Mouse (Mus musculus) spleen, postnatal 4 days (tissue): ENCODE measurements around the gene Trak1.

Experiments
- DNase-seq, 2 experiments: peaks; one replicate each; pipeline ENCODE4 v3.0.0; 2022; ENCODE audit warnings: low spot score in 2 of 2

The Trak1 gene

GRCm38 (mm10) chr9:121371946-121372646 is 74.8 kb downstream of the Trak1 start:
- no peak for DNase-seq

- DNase-seq: no peak
Observed at GRCm38 (mm10) chr9:121373107-121373506, 75.8 kb downstream of the Trak1 start.

GRCm38 (mm10) chr9:121373512-121373911 is 76.2 kb downstream of the Trak1 start:
- DNase-seq: no peak

GRCm38 (mm10) chr9:121374076-121374863 is 77.0 kb downstream of the Trak1 start:
- DNase-seq: peak; percentile 48 to 75

- no peak for DNase-seq
Observed at GRCm38 (mm10) chr9:121374864-121375255, 77.6 kb downstream of the Trak1 start.

- no peak for DNase-seq
Observed at GRCm38 (mm10) chr9:121376094-121376493, 78.8 kb downstream of the Trak1 start.

GRCm38 (mm10) chr9:121380310-121380920 is 83.1 kb downstream of the Trak1 start:
- DNase-seq: no peak

- DNase-seq: no peak
Observed at GRCm38 (mm10) chr9:121381678-121382297, 84.5 kb downstream of the Trak1 start.

- DNase-seq: no peak
Observed at GRCm38 (mm10) chr9:121382568-121382967, 85.3 kb downstream of the Trak1 start.

GRCm38 (mm10) chr9:121383180-121383586 is 85.9 kb downstream of the Trak1 start:
- DNase-seq: no peak

GRCm38 (mm10) chr9:121384620-121385019 is 87.3 kb downstream of the Trak1 start:
- DNase-seq: no peak

- DNase-seq: peak; percentile 75 to 92
Observed at GRCm38 (mm10) chr9:121385091-121385748, 87.9 kb downstream of the Trak1 start.

- DNase-seq: no peak
Observed at GRCm38 (mm10) chr9:121385749-121386350, 88.5 kb downstream of the Trak1 start.

GRCm38 (mm10) chr9:121387539-121388272 is 90.4 kb downstream of the Trak1 start:
- DNase-seq: no peak

GRCm38 (mm10) chr9:121388273-121388931 is 91.1 kb downstream of the Trak1 start:
- DNase-seq: no peak

GRCm38 (mm10) chr9:121389258-121389657 is 92.0 kb downstream of the Trak1 start:
- no peak for DNase-seq

- DNase-seq: no peak
Observed at GRCm38 (mm10) chr9:121391898-121392297, 94.6 kb downstream of the Trak1 start.

GRCm38 (mm10) chr9:121392427-121392826 is 95.1 kb downstream of the Trak1 start:
- peak; percentile 59 to 75 for DNase-seq

GRCm38 (mm10) chr9:121393104-121393503 is 95.8 kb downstream of the Trak1 start:
- DNase-seq: no peak

- DNase-seq: no peak
Observed at GRCm38 (mm10) chr9:121394882-121395281, 97.6 kb downstream of the Trak1 start.
